Mouse (Mus musculus): Measurements from ENCODE around the gene Tmem242. TPM values are rescaled to one million over a fixed set of nuclear protein-coding genes. Genes with fewer than 3 reads are reported as not detected.

The Tmem242 gene
- polyA plus RNA-seq, 1 experiment from 2014 or later: 118 TPM

DNA sequence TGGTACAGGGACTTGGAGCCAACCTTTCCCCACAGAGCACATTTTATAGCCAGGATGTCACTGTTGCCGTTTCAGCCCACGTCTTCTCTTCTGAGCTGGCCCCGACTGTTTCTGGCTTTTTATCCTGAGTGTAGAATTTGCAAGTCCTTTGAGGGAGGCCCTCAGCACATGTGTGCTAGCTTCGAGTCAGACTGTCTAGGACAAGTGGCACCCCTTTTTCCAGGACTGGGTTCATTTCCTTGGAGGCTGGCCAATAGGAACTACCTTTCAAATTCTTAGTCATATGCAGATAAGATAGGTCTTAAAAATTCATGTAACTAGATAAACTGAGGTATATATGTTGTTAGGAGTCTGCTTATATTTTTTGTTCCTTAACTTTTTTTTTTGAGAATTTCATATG is 29.7 kb downstream of the Tmem242 start:
- Histone ChIP-seq H3K4me2 (ENCODE audit: low read depth, low read length) (no peak overlapping the region), H3K27ac (ENCODE audit: low read length) (no peak overlapping the region), H3K9ac (ENCODE audit: low read length) (no peak overlapping the region), H3K27me3 (ENCODE audit: control insufficient read depth, insufficient read depth, low read depth, low read length) (peaks cover 7% of the 10 kb centered on the region), H3K36me3 (ENCODE audit: control insufficient read depth, insufficient read depth, low read length) (peaks cover 3% of the 10 kb centered on the region), H3K9me3 (ENCODE audit: control insufficient read depth, low read length) (no peaks in the 10 kb centered on the region), H3K4me3 (ENCODE audit: low read length) (no peak overlapping the region), H3K4me1 (replicated peaks; ENCODE audit: control insufficient read depth, insufficient read depth, low read length) (no peaks in the 10 kb centered on the region)
- WGBS: 76% methylated on average over 4 of the region's 4 CpGs
- ATAC-seq (ENCODE audit: low read depth): no peak

DNA sequence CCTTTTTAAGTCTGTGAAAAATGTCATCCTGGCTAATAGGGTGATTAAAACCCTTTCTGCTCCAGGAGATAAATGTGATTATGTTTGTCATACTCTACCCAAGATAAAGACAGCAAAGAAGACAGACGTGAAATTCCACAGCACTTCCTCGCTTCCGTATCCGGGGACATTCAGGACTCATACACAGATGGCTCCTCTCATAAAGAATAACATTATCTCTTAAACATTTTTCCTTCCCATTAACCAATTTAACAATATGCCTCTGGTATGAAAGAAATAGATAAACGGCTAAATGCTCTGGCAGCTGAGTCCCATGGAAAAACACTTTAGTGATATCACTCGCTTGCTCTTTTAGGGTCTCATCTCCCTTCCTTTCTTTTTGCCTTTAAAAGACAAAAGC is 33.0 kb downstream of the Tmem242 start:
- ATAC-seq (ENCODE audit: low read depth): no peak
- Histone ChIP-seq H3K9ac (ENCODE audit: low read length) (no peak overlapping the region), H3K27me3 (ENCODE audit: control insufficient read depth, insufficient read depth, low read depth, low read length) (peaks cover 14% of the 10 kb centered on the region), H3K9me3 (ENCODE audit: control insufficient read depth, low read length) (no peaks in the 10 kb centered on the region), H3K27ac (ENCODE audit: low read length) (no peak overlapping the region), H3K36me3 (ENCODE audit: control insufficient read depth, insufficient read depth, low read length) (peaks cover 3% of the 10 kb centered on the region), H3K4me1 (replicated peaks; ENCODE audit: control insufficient read depth, insufficient read depth, low read length) (no peaks in the 10 kb centered on the region), H3K4me2 (ENCODE audit: low read depth, low read length) (no peak overlapping the region), H3K4me3 (ENCODE audit: low read length) (no peak overlapping the region)
- 45% methylated on average over 6 of the region's 6 CpGs for WGBS

DNA sequence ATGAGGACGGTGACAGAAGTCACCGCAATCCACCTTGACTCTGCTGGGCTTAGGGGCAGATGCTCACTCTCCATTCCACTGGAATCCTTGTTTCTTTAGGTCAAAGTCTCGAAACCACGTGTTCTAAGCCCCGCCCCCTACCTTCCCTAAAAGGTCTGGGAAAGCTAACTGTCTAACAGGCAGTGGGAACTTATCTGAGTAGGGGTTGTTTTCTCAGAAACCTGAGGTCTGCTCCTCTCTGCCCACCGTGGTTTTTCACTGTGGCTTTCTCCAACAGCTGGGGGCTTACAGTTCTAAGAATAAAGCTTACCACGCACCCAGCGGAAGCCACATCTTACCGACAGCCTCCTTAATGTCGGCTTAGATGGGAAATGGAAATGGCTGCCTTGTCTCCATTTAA is 33.5 kb downstream of the Tmem242 start:
- H3K4me3 ChIP-seq (ENCODE audit: low read length): no peak overlapping the region

DNA sequence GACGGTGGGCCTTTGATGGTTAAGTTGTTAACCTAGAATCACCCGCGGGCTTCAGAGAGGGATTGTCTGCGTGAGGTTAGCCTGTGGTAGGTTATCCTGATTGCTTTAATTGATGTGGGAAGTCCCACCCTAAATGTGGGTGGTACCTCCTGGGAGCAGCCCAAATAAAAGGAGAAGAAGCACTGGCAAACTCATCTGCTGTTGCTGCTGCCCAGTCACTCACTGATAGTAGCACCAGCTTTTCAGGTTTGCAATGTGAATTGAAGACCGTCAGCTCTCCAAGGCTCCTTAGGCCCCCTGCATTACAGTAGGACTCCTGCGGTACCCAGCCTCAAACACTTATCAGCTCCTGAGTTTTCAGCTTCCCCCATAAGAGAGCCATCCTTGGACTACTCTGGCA is 36.2 kb downstream of the Tmem242 start:
- 81% methylated on average over 6 of the region's 6 CpGs for WGBS
- H3K36me3 ChIP-seq (ENCODE audit: control insufficient read depth, insufficient read depth, low read length): no peaks in the 10 kb centered on the region
- H3K9me3 ChIP-seq (ENCODE audit: control insufficient read depth, low read length): no peaks in the 10 kb centered on the region
- ATAC-seq (ENCODE audit: low read depth): no peak
- H3K4me1 ChIP-seq (replicated peaks; ENCODE audit: control insufficient read depth, insufficient read depth, low read length): no peaks in the 10 kb centered on the region
- H3K27ac ChIP-seq (ENCODE audit: low read length): no peak overlapping the region
- peaks cover 14% of the 10 kb centered on the region for H3K27me3 ChIP-seq (ENCODE audit: control insufficient read depth, insufficient read depth, low read depth, low read length)
- no peak overlapping the region for H3K4me3 ChIP-seq (ENCODE audit: low read length)
- H3K4me2 ChIP-seq (ENCODE audit: low read depth, low read length): no peak overlapping the region
- H3K9ac ChIP-seq (ENCODE audit: low read length): no peak overlapping the region

More for the DNA sequence above, 33.5 kb downstream of the Tmem242 start:
- Histone ChIP-seq H3K27me3 (ENCODE audit: control insufficient read depth, insufficient read depth, low read depth, low read length) (peaks cover 14% of the 10 kb centered on the region), H3K4me2 (ENCODE audit: low read depth, low read length) (no peak overlapping the region), H3K27ac (ENCODE audit: low read length) (no peak overlapping the region), H3K9me3 (ENCODE audit: control insufficient read depth, low read length) (no peaks in the 10 kb centered on the region), H3K36me3 (ENCODE audit: control insufficient read depth, insufficient read depth, low read length) (peaks cover 3% of the 10 kb centered on the region), H3K4me1 (replicated peaks; ENCODE audit: control insufficient read depth, insufficient read depth, low read length) (no peaks in the 10 kb centered on the region), H3K9ac (ENCODE audit: low read length) (no peak overlapping the region)
- no peak for ATAC-seq (ENCODE audit: low read depth)
- WGBS: 31% methylated on average over 10 of the region's 10 CpGs

DNA sequence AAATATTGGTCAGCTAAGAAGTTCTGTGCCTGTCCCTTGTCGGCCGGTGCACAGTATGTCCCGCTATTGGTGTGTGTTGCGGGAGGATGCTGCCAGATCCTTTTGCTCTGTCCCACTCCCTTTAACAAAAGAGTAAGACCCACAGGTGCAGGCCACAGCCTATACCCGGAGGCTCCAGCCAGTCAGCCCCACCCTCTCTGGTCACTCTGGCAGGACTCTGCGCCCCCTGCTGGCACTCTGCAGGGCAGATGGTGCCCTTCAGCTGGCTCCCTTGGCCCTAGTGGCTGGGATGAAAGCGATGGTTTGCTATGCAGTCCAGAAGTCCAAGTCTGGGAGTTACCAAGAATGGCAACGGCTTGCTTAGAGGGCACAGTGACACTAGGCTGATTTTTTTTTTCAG is 37.4 kb downstream of the Tmem242 start:
- no peaks in the 10 kb centered on the region; the same call in 1 of the 2 replicates for H3K4me1 ChIP-seq (replicated peaks; ENCODE audit: control insufficient read depth, insufficient read depth, low read length)
- WGBS: 24% methylated on average over 8 of the region's 8 CpGs

DNA sequence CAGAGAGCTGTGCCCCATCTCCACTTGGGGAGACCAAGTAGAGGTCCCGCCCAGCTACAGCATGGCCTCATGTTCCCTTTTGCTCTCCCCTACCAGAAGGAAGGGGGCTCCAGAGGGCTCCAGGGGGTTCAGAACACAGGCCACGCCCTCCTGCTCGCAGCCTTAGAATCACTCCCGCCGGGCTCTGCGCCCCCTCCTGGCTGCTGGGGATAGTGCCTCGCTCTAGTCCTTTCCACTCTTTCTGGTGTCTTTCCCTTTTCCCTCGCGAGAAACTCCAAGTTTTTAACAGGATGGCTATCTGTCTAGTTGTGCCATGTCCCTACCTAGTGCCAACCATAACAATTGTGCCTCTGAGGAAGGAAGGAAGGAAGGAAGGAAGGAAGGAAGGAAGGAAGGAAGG is 38.0 kb downstream of the Tmem242 start:
- Histone ChIP-seq H3K9ac (ENCODE audit: low read length) (no peak overlapping the region), H3K4me3 (ENCODE audit: low read length) (no peak overlapping the region), H3K27ac (ENCODE audit: low read length) (no peak overlapping the region), H3K4me2 (ENCODE audit: low read depth, low read length) (peak overlapping the region; percentile 18), H3K4me1 (replicated peaks; ENCODE audit: control insufficient read depth, insufficient read depth, low read length) (no peaks in the 10 kb centered on the region; the same call in 1 of the 2 replicates), H3K27me3 (ENCODE audit: control insufficient read depth, insufficient read depth, low read depth, low read length) (peaks cover 11% of the 10 kb centered on the region), H3K9me3 (ENCODE audit: control insufficient read depth, low read length) (no peaks in the 10 kb centered on the region), H3K36me3 (ENCODE audit: control insufficient read depth, insufficient read depth, low read length) (no peaks in the 10 kb centered on the region)
- ATAC-seq (ENCODE audit: low read depth): peak; percentile 79
- 4% methylated on average over 9 of the region's 9 CpGs for WGBS

More for the DNA sequence above, 37.4 kb downstream of the Tmem242 start:
- peaks cover 14% of the 10 kb centered on the region for H3K27me3 ChIP-seq (ENCODE audit: control insufficient read depth, insufficient read depth, low read depth, low read length)
- H3K9me3 ChIP-seq (ENCODE audit: control insufficient read depth, low read length): no peaks in the 10 kb centered on the region
- no peak overlapping the region for H3K4me3 ChIP-seq (ENCODE audit: low read length)
- H3K27ac ChIP-seq (ENCODE audit: low read length): no peak overlapping the region
- H3K4me2 ChIP-seq (ENCODE audit: low read depth, low read length): peak overlapping the region; percentile 18; the same call in 1 of the 2 replicates
- ATAC-seq (ENCODE audit: low read depth): peak; percentile 86
- H3K9ac ChIP-seq (ENCODE audit: low read length): no peak overlapping the region
- H3K36me3 ChIP-seq (ENCODE audit: control insufficient read depth, insufficient read depth, low read length): no peaks in the 10 kb centered on the region

DNA sequence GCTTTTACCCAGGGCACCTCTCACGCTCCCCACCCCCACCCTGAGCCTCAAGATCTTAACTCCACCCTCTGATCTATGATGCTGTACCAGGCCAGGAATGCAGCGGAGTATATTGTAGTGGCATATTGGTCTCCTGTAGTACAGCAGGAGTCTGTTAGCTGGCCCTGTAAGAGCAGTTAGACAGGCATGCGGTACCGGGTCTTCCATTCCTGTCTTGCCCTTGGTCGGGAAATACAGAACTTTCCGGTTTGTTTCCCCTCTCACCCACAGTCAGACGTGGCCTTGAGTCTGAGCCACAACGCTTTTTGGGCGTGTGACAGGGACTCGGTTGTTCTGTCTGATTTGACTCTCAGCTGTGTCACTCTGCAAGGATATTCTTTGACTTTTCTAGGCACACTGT is 38.8 kb downstream of the Tmem242 start:
- no peak overlapping the region for H3K9ac ChIP-seq (ENCODE audit: low read length)
- no peak overlapping the region for H3K4me2 ChIP-seq (ENCODE audit: low read depth, low read length)
- ATAC-seq (ENCODE audit: low read depth): no peak
- H3K4me1 ChIP-seq (replicated peaks; ENCODE audit: control insufficient read depth, insufficient read depth, low read length): no peaks in the 10 kb centered on the region; the same call in 1 of the 2 replicates
- 73% methylated on average over 10 of the region's 10 CpGs for WGBS
- no peak overlapping the region for H3K27ac ChIP-seq (ENCODE audit: low read length)
- H3K36me3 ChIP-seq (ENCODE audit: control insufficient read depth, insufficient read depth, low read length): no peaks in the 10 kb centered on the region
- H3K4me3 ChIP-seq (ENCODE audit: low read length): no peak overlapping the region
- no peaks in the 10 kb centered on the region for H3K9me3 ChIP-seq (ENCODE audit: control insufficient read depth, low read length)
- peaks cover 11% of the 10 kb centered on the region for H3K27me3 ChIP-seq (ENCODE audit: control insufficient read depth, insufficient read depth, low read depth, low read length)

DNA sequence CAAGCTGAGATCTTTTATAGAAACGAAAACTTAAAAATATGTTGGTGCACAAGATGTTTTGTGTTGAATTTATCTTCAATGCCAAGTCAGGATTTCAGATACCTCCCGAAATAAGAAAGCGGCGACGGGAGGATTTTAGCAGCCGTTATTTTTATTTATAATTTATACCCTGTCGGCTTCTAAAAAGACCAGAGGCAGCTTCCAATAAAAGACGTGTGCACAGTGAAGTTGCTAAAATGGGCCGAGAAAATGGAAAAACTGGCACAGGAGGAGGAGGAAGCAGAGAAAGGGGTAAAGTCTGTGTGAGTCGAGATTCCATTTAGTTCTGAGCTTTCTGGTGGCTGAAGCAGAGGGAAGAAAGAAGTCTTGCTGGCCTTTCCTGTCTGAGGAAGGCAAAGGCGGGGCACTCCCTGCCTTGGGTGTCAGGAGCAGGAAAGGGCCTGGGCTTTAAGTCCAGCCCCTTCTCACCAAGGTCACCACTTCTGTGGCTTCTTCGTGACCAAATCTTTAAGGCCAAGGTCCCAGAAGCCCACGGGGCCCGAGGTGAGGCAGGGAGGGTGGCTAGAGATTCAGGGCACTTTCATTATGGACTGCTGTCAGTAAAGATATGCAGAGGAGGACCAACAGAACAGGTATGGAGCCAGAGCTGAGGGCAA is 39.5 kb downstream of the Tmem242 start:
- Histone ChIP-seq H3K9me3 (ENCODE audit: control insufficient read depth, low read length) (no peaks in the 10 kb centered on the region), H3K27ac (ENCODE audit: low read length) (no peak overlapping the region), H3K27me3 (ENCODE audit: control insufficient read depth, insufficient read depth, low read depth, low read length) (peaks cover 9% of the 10 kb centered on the region), H3K9ac (ENCODE audit: low read length) (no peak overlapping the region), H3K4me3 (ENCODE audit: low read length) (no peak overlapping the region), H3K4me2 (ENCODE audit: low read depth, low read length) (no peak overlapping the region), H3K4me1 (replicated peaks; ENCODE audit: control insufficient read depth, insufficient read depth, low read length) (no peaks in the 10 kb centered on the region; the same call in 1 of the 2 replicates), H3K36me3 (ENCODE audit: control insufficient read depth, insufficient read depth, low read length) (no peaks in the 10 kb centered on the region)
- 58% methylated on average over 14 of the region's 14 CpGs for WGBS
- no peak for ATAC-seq (ENCODE audit: low read depth)

DNA sequence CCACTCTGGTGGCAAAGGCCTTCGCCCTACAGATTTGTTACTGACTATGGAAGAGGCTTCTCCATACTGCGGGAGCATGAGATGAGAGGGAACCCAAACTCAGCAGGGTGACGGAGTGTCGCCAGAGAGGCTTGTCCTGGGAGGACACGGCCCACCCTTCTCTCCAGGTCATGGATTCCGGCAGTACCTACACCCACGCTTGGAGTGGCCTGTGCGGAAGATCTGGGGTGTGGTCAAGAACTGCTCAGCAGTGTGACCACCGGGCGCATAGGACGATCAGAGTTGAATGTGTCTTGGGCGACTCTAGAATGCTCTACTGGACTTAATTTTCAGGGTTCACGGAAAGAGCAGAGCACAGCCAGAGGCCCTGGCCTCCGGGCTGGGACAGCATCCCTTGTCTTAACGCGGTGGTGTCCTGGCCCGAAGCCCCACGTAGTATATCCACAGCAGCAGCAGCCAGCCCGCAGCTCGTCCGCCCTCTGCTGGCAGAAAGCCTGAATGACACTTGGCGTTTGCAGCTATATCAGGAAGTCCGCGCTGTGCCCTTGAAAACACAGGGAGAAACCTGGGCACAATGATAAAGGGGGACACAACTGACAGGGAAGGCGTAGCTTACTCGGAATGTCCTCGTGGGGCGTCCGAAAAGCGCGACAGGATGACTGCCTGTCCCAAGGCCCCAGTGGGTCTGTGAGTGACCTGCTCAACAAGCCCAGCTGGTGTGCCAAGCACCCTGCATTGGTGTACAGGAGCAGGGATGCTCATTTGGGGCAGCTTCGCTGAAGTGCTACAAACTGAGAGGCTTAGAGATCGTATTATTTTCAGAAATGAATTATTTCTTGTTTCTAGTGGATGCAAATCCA is 42.7 kb downstream of the Tmem242 start:
- Histone ChIP-seq H3K4me3 (ENCODE audit: low read length) (no peak overlapping the region), H3K4me1 (replicated peaks; ENCODE audit: control insufficient read depth, insufficient read depth, low read length) (no peaks in the 10 kb centered on the region; the same call in 1 of the 2 replicates), H3K9me3 (ENCODE audit: control insufficient read depth, low read length) (no peaks in the 10 kb centered on the region), H3K36me3 (ENCODE audit: control insufficient read depth, insufficient read depth, low read length) (no peaks in the 10 kb centered on the region), H3K27ac (ENCODE audit: low read length) (no peak overlapping the region), H3K4me2 (ENCODE audit: low read depth, low read length) (peak overlapping the region; percentile 22; the same call in 1 of the 2 replicates), H3K9ac (ENCODE audit: low read length) (no peak overlapping the region), H3K27me3 (ENCODE audit: control insufficient read depth, insufficient read depth, low read depth, low read length) (no peaks in the 10 kb centered on the region)
- ATAC-seq (ENCODE audit: low read depth): peak; percentile 75
- WGBS: 27% methylated on average over 33 of the region's 33 CpGs

Measured in lung, embryonic 16.5 days (tissue).